Mouse (Mus musculus) testis, adult 2 months (tissue): ENCODE results near the gene Arhgef3. TPM values are rescaled to one million over a fixed set of nuclear protein-coding genes. Genes with fewer than 3 reads are reported as not detected.

Experiments used
- H3K27ac ChIP-seq: fragments of 200-500 bp; 2 replicates; pipeline ENCODE4 v1.5.1; 2012; ENCODE audit warnings: low read depth, low read length; ENCODE audit not compliant: control insufficient read depth, insufficient read depth
- H3K27me3 ChIP-seq: fragments of 200-500 bp; 2 replicates; pipeline ENCODE4 v1.6.1; 2012; ENCODE audit warnings: mild to moderate bottlenecking, low read length, moderate library complexity; ENCODE audit not compliant: control insufficient read depth, insufficient read depth
- H3K36me3 ChIP-seq: fragments of 200-500 bp; 2 replicates; pipeline ENCODE4 v1.6.1; 2012; ENCODE audit warnings: mild to moderate bottlenecking, low read length; ENCODE audit not compliant: control insufficient read depth, insufficient read depth
- H3K4me1 ChIP-seq: fragments of 200-500 bp; 2 replicates; pipeline ENCODE4 v1.6.1; 2012; ENCODE audit warnings: low read length; ENCODE audit not compliant: control insufficient read depth, insufficient read depth
- H3K4me3 ChIP-seq: fragments of 200-500 bp; 2 replicates; pipeline ENCODE4 v1.5.1; 2012; ENCODE audit warnings: low read depth, mild to moderate bottlenecking, low read length, moderate library complexity, mixed read lengths; ENCODE audit not compliant: control insufficient read depth
- CTCF ChIP-seq: fragments of 200-500 bp; IDR thresholded peaks from 2 replicates; pipeline ENCODE4 v1.5.1; 2012; ENCODE audit warnings: low read depth, mild to moderate bottlenecking, inconsistent platforms, low read length, moderate library complexity; ENCODE audit not compliant: control insufficient read depth, insufficient read depth, insufficient replicate concordance
- POLR2A ChIP-seq: fragments of 200-500 bp; IDR thresholded peaks from 2 replicates; pipeline ENCODE4 v1.6.1; 2012; ENCODE audit warnings: low read depth, mild to moderate bottlenecking, inconsistent platforms, low read length, moderate library complexity; ENCODE audit not compliant: control insufficient read depth
- polyA plus RNA-seq: library from polyadenylated mRNA; depleted of rRNA; stranded (reverse); fragments of >200 nt; gene quantifications from 2 replicates; pipeline ENCODE4 v1.2.3, GENCODE M21; 2012

Gene Arhgef3
- polyA plus RNA-seq, 1 experiment: 7.7 TPM

DNA sequence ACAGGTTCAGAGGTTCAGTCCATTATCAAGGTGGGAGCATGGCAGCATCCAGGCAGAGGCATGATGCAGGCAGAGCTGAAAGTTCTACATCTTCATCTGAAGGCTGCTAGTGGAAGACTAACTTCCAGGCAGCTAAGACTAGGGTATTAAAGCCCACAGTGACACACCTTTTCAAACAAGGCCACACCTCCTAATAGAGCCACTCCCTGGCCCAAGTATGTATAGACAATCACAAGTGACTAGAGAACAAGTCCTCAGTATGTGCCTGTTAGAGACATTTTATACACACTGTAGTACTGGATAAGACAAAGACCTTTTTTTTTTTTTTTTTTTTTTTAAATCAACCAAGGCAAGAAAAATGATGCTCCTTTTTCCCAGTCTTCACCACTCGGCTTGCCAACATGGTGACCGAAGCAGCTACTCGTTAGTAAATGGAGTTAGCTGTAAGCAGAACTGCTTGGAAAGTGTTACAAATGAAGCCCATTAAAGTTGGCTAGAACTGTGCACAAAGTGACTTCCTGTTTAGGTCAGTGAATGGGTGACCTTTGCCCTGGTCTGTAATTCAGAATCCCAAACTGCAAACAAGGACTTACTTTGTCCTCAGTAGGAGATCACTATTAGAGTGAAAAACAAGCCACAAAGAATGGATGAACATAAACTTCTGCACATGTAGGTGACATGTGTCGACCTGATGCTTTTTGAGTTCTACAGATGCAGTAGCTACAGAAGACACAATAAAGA lies 229.7 kb downstream of the Arhgef3 start:
- no peak overlapping the region for H3K4me3 ChIP-seq
- TF ChIP-seq CTCF (no peak), POLR2A (no peak)
- H3K27ac ChIP-seq: no peak overlapping the region
- H3K36me3 ChIP-seq: no peaks in the 10 kb centered on the region
- no peaks in the 10 kb centered on the region for H3K4me1 ChIP-seq
- H3K27me3 ChIP-seq: no peaks in the 10 kb centered on the region

DNA sequence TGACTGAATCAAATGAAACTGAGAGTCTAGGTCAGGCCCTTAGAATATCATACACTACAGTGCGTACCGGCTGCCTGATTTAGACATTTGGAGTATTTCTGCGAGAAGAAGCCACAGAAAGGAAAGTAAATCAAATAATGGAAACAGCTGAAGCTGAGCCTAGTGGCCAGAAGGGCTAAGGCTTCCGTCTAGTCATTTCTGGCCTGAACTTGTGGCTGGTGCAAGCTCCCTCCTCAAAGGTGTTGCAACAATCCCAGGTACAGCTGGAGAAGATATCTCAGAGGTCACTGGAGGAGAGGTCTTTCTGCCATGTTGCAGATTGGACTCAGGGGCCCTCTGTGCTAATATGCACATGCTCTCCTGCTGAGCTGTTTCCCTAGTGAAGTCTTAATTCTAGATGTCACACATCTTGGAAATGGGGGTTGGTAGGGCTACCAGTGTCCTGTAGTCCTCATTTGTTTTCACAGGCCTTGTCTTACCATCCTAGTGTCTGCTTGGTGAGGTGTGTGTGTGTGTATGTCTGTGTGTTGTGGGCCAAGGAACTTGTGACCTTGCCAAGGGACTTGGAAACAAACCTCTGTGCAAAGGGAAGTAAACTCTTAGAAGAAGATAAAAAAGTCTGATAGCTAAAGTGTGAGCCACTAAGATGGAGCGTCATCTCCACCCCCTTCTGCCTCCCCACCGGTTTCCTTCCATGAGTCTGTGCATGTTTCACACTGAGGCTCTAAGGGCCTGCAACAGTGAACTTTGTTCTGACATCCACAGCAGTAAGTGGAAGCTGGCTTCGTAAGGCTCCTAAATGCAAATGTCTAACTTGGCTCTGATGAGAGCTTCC lies 230.6 kb downstream of the Arhgef3 start:
- Histone ChIP-seq H3K4me1 (no peaks in the 10 kb centered on the region), H3K27me3 (no peaks in the 10 kb centered on the region), H3K27ac (no peak overlapping the region), H3K36me3 (no peaks in the 10 kb centered on the region), H3K4me3 (no peak overlapping the region)
- TF ChIP-seq POLR2A (no peak), CTCF (no peak)

- Histone ChIP-seq H3K27ac (no peak overlapping the region), H3K36me3 (no peaks in the 10 kb centered on the region), H3K4me1 (no peaks in the 10 kb centered on the region; the same call in 1 of the 2 replicates), H3K27me3 (no peaks in the 10 kb centered on the region), H3K4me3 (no peak overlapping the region)
- TF ChIP-seq POLR2A: no peak
- TF ChIP-seq CTCF: no peak
Observed at GRCm38 (mm10) chr14:27347224-27347623, 232.5 kb downstream of the Arhgef3 start.

GRCm38 (mm10) chr14:27347666-27348065 lies 233.0 kb downstream of the Arhgef3 start:
- Histone ChIP-seq H3K4me3 (no peak overlapping the region), H3K27ac (no peak overlapping the region), H3K4me1 (no peaks in the 10 kb centered on the region; the same call in 1 of the 2 replicates), H3K27me3 (no peaks in the 10 kb centered on the region), H3K36me3 (no peaks in the 10 kb centered on the region)
- no peak for TF ChIP-seq POLR2A
- no peak for TF ChIP-seq CTCF

- Histone ChIP-seq H3K4me3 (no peak overlapping the region), H3K27me3 (no peaks in the 10 kb centered on the region), H3K4me1 (no peaks in the 10 kb centered on the region; the same call in 1 of the 2 replicates), H3K36me3 (no peaks in the 10 kb centered on the region), H3K27ac (no peak overlapping the region)
- no peak for TF ChIP-seq CTCF
- no peak for TF ChIP-seq POLR2A
Observed at GRCm38 (mm10) chr14:27348088-27348487, 233.4 kb downstream of the Arhgef3 start.

GRCm38 (mm10) chr14:27348656-27349055 lies 234.0 kb downstream of the Arhgef3 start:
- Histone ChIP-seq H3K27me3 (no peaks in the 10 kb centered on the region), H3K27ac (no peak overlapping the region)
- no peak for TF ChIP-seq CTCF
- no peak for TF ChIP-seq POLR2A

GRCm38 (mm10) chr14:27349120-27349519 lies 234.4 kb downstream of the Arhgef3 start:
- Histone ChIP-seq H3K27ac (no peak overlapping the region), H3K27me3 (no peaks in the 10 kb centered on the region), H3K4me3 (no peak overlapping the region), H3K36me3 (no peaks in the 10 kb centered on the region), H3K4me1 (no peaks in the 10 kb centered on the region; the same call in 1 of the 2 replicates)
- TF ChIP-seq POLR2A: no peak
- no peak for TF ChIP-seq CTCF

More at GRCm38 (mm10) chr14:27348656-27349055, 234.0 kb downstream of the Arhgef3 start:
- no peak overlapping the region for H3K4me3 ChIP-seq
- no peaks in the 10 kb centered on the region; the same call in 1 of the 2 replicates for H3K4me1 ChIP-seq
- H3K36me3 ChIP-seq: no peaks in the 10 kb centered on the region
